Mouse (Mus musculus): ENCODE results near the gene Thyn1. TPM values are rescaled to one million over a fixed set of nuclear protein-coding genes. Genes with fewer than 3 reads are reported as not detected.

The Thyn1 gene
- total RNA-seq, 2 experiments from 2014 or later, result 40.0 to 42.9 TPM

DNA sequence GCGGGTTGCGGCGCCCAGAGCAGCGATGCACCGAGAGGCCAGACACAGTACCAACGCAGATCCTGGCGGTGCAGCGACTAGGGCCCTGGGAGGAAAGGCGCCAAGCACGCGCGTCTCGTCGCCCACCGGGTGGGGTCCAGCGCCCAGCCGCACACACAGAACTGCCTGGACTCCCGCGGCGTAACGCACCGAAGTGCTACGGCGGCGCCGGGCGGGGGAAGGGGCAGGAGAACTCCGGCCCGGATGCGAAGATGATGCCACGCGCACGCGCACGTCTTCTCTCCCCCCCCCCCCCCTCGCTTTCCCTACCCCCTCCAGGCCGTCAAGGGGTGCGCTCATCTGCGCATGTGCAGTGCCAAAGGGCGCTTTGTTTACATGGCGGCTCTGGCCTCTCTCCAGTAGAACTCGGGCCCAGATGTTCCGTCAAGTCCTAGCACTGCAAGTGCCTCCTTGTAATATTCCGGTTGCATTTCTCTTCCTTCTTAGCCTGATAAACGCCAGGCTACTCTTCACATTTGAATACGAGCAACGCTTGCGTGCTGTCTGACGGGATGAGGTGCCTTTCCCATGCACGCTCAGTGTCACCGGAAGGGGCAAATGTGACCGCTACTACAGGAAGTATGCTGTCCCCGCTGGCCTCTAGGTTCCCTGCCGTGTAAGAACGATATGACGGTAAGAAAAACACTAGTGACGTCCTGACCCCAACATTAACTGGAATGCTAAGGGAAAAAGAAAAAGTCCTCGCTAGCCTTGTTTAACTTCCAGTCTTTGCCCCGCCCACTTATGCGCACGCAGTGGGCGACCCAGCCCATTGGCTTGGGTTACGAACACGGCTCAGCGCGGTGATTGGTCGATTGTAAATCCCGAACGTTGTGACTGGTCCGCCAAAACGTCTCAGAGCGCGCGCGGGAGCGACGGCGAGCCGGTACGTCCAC is 30.6 kb downstream of the Thyn1 start, which contains the start of the genes Vps26b and Ncapd3:
Gene Vps26b, minus strand, starts transcription at position 238 of the 935 bp plus-strand sequence.
Gene Ncapd3, plus strand, starts transcription at position 348 of the 935 bp plus-strand sequence.
- DNase-seq (ENCODE audit: low spot score in 2 of 2), result peak; percentile 90

DNA sequence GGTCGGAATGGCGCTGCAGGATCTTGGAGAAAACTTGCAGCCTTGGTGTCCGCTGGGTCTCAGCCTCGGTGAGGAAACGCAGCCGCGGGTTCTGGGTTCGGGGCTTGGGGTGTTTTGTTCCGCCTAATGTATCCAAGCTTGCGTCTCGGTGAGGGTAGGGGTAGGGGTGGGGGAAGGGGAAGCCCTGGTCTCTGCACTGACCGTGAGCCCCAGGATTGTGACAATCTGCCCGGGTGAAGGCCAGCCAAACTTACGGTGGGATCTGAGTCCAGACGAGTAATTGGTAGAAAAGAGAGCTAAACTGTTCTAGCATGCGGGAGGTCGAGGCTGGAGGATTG is 31.2 kb downstream of the Thyn1 start:
- DNase-seq (ENCODE audit: low spot score in 2 of 2), result no peak

DNA sequence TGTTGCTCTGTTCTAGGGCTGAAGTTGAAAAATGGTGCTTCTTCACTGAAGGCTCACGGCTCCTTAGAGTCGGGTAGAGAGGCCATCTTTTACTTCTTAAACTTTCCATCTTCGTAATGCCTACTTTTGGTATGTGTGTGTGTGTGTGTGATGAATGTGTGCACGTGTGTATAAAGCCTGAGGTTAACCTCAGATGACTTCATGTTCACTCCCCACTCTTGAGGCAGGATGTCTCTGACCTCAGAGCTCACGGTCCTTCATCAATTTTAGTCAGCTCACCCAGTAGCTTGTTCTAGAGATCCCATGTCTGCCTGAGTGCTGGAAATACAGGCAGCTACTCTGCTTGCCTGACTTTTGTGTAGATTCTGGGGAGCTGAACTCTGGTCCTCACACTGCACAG is 44.4 kb downstream of the Thyn1 start:
- DNase-seq (ENCODE audit: low spot score in 2 of 2), result no peak

DNA sequence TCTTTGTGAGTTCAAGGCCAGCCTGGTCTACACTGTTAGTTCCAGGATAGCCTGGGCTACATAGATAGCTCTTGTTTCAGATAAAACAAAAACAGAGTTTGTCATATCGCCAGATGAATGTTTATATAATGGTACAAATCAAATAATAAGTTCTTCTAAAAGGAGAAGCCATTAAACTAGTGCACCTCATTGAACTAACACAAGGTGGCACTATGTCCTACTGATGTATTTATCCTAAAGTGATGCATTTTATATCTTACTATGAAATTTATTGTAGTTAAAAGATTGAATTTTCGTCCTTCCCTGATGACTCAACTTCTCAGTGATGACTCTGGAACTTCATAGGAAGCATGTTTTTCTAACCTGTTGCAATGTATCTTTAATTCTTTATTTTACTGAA is 50.0 kb downstream of the Thyn1 start:
- no peak for DNase-seq (ENCODE audit: low spot score in 2 of 2)

Other genes starting within 250 kb of the Thyn1 start
- gene Glb1l2, start 193.2 kb upstream of the Thyn1 start, total RNA-seq (2021), result 10 to 100 TPM in 1 of 2 experiments, 1 to 10 TPM in 1; 5.5 to 19.8 TPM
- 1 to 10 TPM; 1.3 to 2.7 TPM for gene Glb1l3, start 138.8 kb upstream of the Thyn1 start, total RNA-seq (2021)
- not detected for gene Gm1110, start 76.6 kb upstream of the Thyn1 start, total RNA-seq (2021)
- 10 to 100 TPM; 66.9 to 74.2 TPM for gene Acad8, start 144 bp upstream of the Thyn1 start, total RNA-seq (2021)
- gene Vps26b, start 30.4 kb downstream of the Thyn1 start, total RNA-seq (2021), result 10 to 100 TPM; 29.1 to 36.7 TPM
- gene Ncapd3, start 30.5 kb downstream of the Thyn1 start, total RNA-seq (2021), result 10 to 100 TPM in 1 of 2 experiments, 1 to 10 TPM in 1; 8.7 to 12.0 TPM
- 10 to 100 TPM; 32.4 to 35.4 TPM for gene Jam3, start 155.7 kb downstream of the Thyn1 start, total RNA-seq (2021)